Mouse (Mus musculus) midbrain, embryonic 16.5 days (tissue): ENCODE results near the gene Tmem100. TPM values are rescaled to one million over a fixed set of nuclear protein-coding genes. Genes with fewer than 3 reads are reported as not detected.

Source experiments
- ATAC-seq: fragments of 200-750 bp; cut with Nextera tagmentation; 2 replicates; pipeline ENCODE4 v1.8.0; 2017; ENCODE audit warnings: moderate TSS enrichment
- H3K27ac ChIP-seq: fragments of 300-500 bp; sonication (generic); 2 replicates; pipeline ENCODE4 v1.5.1; 2014; ENCODE audit warnings: mild to moderate bottlenecking, low read length, mixed read lengths
- H3K27me3 ChIP-seq: fragments of 300-500 bp; sonication (generic); 2 replicates; pipeline ENCODE4 v1.6.1; 2014; ENCODE audit warnings: low read depth, low read length, mixed read lengths; ENCODE audit not compliant: control insufficient read depth, insufficient read depth
- H3K36me3 ChIP-seq: fragments of 300-500 bp; sonication (generic); 2 replicates; pipeline ENCODE4 v1.6.1; 2014; ENCODE audit warnings: mild to moderate bottlenecking, low read length, moderate library complexity, mixed read lengths; ENCODE audit not compliant: control insufficient read depth, insufficient read depth
- H3K4me1 ChIP-seq: fragments of 300-500 bp; sonication (generic); 2 replicates; pipeline ENCODE4 v1.6.1; 2014; ENCODE audit warnings: mild to moderate bottlenecking, low read length, mixed read lengths; ENCODE audit not compliant: control insufficient read depth, insufficient read depth
- H3K4me2 ChIP-seq: fragments of 300-500 bp; sonication (generic); 2 replicates; pipeline ENCODE4 v1.6.1; 2014; ENCODE audit warnings: mild to moderate bottlenecking, low read length, mixed read lengths
- H3K4me3 ChIP-seq: fragments of 300-500 bp; sonication (generic); 2 replicates; pipeline ENCODE4 v1.5.1; 2014; ENCODE audit warnings: low read depth, mild to moderate bottlenecking, low read length, moderate library complexity, mixed read lengths
- H3K9ac ChIP-seq: fragments of 300-500 bp; sonication (generic); 2 replicates; pipeline ENCODE4 v1.6.1; 2014; ENCODE audit warnings: low read depth, low read length, mixed read lengths
- H3K9me3 ChIP-seq: fragments of 300-500 bp; sonication (generic); replicated peaks from 2 replicates; pipeline ENCODE4 v1.6.1; 2014; ENCODE audit warnings: mild to moderate bottlenecking, low read length, mixed read lengths; ENCODE audit not compliant: control insufficient read depth, poor library complexity, severe bottlenecking
- WGBS: fragments of 180-500 bp; shearing (Covaris S2); extraction: QIAGEN DNeasy Blood & Tissue Kit; methylation state at CpG from one replicate; pipeline ENCODE4 v1.1.7; 2014; 5-methylcytosine and 5-hydroxymethylcytosine counted together
- polyA plus RNA-seq: library from polyadenylated mRNA; unstranded; fragments of >200 nt; fragmentation: Nextera tagmentation; extraction: Ambion mirVana; gene quantifications from 2 replicates; pipeline ENCODE4 v1.2.1, GENCODE M21; 2015

Tmem100 gene
- polyA plus RNA-seq, 1 experiment from 2014 or later, result 12.9 TPM

GRCm38 (mm10) chr11:90003386-90003785, 26.8 kb upstream of the Tmem100 start:
- ATAC-seq, result no peak
- H3K9me3 ChIP-seq, result no peaks in the 10 kb centered on the region
- no peak overlapping the region for H3K4me3 ChIP-seq
- H3K9ac ChIP-seq, result no peak overlapping the region
- H3K4me1 ChIP-seq, result peaks cover 5% of the 10 kb centered on the region; the same call in 1 of the 2 replicates
- no peak overlapping the region for H3K27ac ChIP-seq
- no peaks in the 10 kb centered on the region for H3K36me3 ChIP-seq
- H3K4me2 ChIP-seq, result no peak overlapping the region
- H3K27me3 ChIP-seq, result no peaks in the 10 kb centered on the region
- WGBS, result 93% methylated on average over 4 of the region's 4 CpGs

GRCm38 (mm10) chr11:90006111-90006510, 24.0 kb upstream of the Tmem100 start:
- no peaks in the 10 kb centered on the region for H3K36me3 ChIP-seq
- 82% methylated on average over 4 of the region's 4 CpGs for WGBS
- H3K27ac ChIP-seq, result no peak overlapping the region
- H3K4me2 ChIP-seq, result no peak overlapping the region
- no peak for ATAC-seq
- H3K4me1 ChIP-seq, result peaks cover 5% of the 10 kb centered on the region; the same call in 1 of the 2 replicates
- no peaks in the 10 kb centered on the region for H3K27me3 ChIP-seq
- no peaks in the 10 kb centered on the region for H3K9me3 ChIP-seq
- H3K9ac ChIP-seq, result no peak overlapping the region
- H3K4me3 ChIP-seq, result no peak overlapping the region

- Histone ChIP-seq H3K4me1 (peaks cover 1% of the 10 kb centered on the region; the same call in 1 of the 2 replicates), H3K9ac (no peak overlapping the region), H3K9me3 (no peaks in the 10 kb centered on the region), H3K4me2 (no peak overlapping the region), H3K27me3 (no peaks in the 10 kb centered on the region), H3K36me3 (no peaks in the 10 kb centered on the region), H3K4me3 (no peak overlapping the region), H3K27ac (no peak overlapping the region)
- 36% methylated on average over 7 of the region's 7 CpGs for WGBS
- no peak for ATAC-seq
Observed at GRCm38 (mm10) chr11:90007791-90008531, 22.2 kb upstream of the Tmem100 start.

- H3K9me3 ChIP-seq, result no peaks in the 10 kb centered on the region; the same call in 1 of the 2 replicates
- H3K27me3 ChIP-seq, result no peaks in the 10 kb centered on the region
- no peak overlapping the region for H3K4me2 ChIP-seq
- no peak overlapping the region for H3K9ac ChIP-seq
- H3K27ac ChIP-seq, result no peak overlapping the region
- H3K4me3 ChIP-seq, result no peak overlapping the region
- no peak for ATAC-seq
- 94% methylated on average over 6 of the region's 6 CpGs for WGBS
- no peaks in the 10 kb centered on the region for H3K4me1 ChIP-seq
- H3K36me3 ChIP-seq, result no peaks in the 10 kb centered on the region
Observed at GRCm38 (mm10) chr11:90013657-90014056, 16.5 kb upstream of the Tmem100 start.

- 72% methylated on average over 7 of the region's 7 CpGs for WGBS
- H3K9ac ChIP-seq, result no peak overlapping the region
Observed at GRCm38 (mm10) chr11:90015281-90015680, 14.9 kb upstream of the Tmem100 start.

DNA sequence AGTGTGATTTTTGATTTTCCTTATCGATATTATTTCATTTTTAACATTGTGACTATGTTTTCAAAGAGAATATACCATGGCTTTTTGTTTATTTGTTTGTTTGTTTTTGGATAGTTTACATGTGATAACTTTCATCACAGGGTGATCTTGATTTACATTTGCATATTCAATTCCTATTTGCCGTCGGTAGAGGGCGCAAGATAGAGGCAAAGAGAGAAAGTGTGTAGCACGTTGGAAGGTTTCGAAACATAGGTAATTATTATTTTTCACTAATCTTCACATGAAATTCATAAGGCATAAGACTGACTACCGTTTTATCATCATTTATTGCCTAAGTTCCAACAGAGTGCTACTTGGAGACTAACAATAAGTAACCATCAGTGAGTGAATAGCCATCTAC, 11.0 kb upstream of the Tmem100 start:
- no peaks in the 10 kb centered on the region for H3K4me1 ChIP-seq
- ATAC-seq, result no peak
- 20% methylated on average over 7 of the region's 7 CpGs for WGBS
- H3K9me3 ChIP-seq, result no peaks in the 10 kb centered on the region; the same call in 1 of the 2 replicates
- H3K4me2 ChIP-seq, result no peak overlapping the region
- H3K9ac ChIP-seq, result no peak overlapping the region
- no peaks in the 10 kb centered on the region for H3K36me3 ChIP-seq
- no peak overlapping the region for H3K27ac ChIP-seq
- H3K27me3 ChIP-seq, result no peaks in the 10 kb centered on the region
- H3K4me3 ChIP-seq, result no peak overlapping the region

More at GRCm38 (mm10) chr11:90015281-90015680, 14.9 kb upstream of the Tmem100 start:
- Histone ChIP-seq H3K4me1 (no peaks in the 10 kb centered on the region), H3K27me3 (no peaks in the 10 kb centered on the region), H3K36me3 (no peaks in the 10 kb centered on the region), H3K9me3 (no peaks in the 10 kb centered on the region; the same call in 1 of the 2 replicates), H3K4me2 (no peak overlapping the region), H3K27ac (no peak overlapping the region), H3K4me3 (no peak overlapping the region)
- no peak for ATAC-seq

DNA sequence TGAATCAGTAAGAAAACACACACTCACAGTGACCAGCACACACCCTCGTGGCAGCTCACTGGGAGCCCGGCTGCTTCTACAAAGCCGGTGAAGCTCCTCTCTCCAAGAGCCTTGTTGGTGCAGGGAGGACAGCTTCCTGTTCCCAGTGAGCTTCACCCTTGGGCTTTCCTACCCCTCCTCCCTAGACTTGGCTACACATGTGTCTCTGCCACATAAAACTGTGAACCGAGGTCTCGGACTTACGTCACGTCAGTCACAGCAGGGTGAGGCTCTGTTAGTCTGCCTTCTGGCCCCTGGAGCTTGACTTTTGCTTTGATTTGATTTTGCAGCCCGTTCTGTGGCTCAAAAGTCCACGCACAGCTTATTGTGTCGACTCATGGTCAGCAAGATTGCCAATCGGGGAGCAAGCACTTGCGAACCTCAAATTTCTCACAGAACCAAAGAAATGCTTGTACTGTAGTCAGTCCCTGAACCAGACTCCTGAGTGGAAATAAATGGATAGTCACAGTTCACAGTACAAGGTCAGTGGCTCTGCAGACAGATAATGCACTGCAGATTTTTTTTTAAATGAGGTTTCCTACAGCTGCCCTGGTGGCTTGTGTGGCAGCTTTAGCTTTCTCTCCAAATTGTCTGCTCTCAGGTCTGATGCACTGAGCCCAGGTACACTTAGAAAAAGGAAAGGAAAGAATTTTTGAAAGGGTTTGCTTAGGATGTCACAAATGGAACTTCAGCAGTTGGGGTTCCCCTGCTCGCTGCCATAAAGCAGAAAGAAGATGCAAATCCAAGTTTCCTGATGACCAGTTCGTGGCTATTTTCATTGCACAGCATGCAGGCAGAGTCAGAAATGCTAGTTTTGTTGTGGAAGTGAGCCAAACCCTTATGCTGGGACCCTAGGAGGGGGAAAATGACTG, 4.0 kb upstream of the Tmem100 start:
- no peak overlapping the region for H3K4me2 ChIP-seq
- no peak overlapping the region for H3K4me3 ChIP-seq
- H3K4me1 ChIP-seq, result peaks cover 8% of the 10 kb centered on the region
- WGBS, result 61% methylated on average over 14 of the region's 14 CpGs
- no peak overlapping the region for H3K9ac ChIP-seq
- no peaks in the 10 kb centered on the region for H3K9me3 ChIP-seq
- no peak for ATAC-seq
- H3K27me3 ChIP-seq, result peaks cover 3% of the 10 kb centered on the region; the same call in 1 of the 2 replicates
- H3K27ac ChIP-seq, result no peak overlapping the region
- H3K36me3 ChIP-seq, result no peaks in the 10 kb centered on the region

DNA sequence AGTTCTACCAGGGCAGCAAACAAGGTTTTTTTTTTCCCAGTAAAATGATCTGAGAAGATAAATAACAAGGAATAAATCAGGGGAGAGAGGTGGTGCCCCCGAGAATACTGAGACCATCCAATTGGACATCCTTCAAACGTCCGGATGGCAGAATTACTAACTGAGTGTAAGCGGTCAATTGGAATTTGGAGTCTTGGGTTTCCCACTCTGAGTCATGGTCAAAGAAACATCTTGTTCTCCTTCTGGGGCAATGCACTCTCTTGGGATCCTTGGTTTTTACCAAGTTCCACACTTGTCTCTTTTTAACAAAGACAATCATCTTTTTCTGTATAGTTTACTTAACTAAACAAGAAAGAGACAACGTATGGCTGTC, 3.4 kb upstream of the Tmem100 start:
- Histone ChIP-seq H3K4me1 (peaks cover 9% of the 10 kb centered on the region), H3K9me3 (no peaks in the 10 kb centered on the region), H3K4me3 (no peak overlapping the region), H3K4me2 (no peak overlapping the region), H3K36me3 (no peaks in the 10 kb centered on the region), H3K27ac (no peak overlapping the region), H3K27me3 (peaks cover 9% of the 10 kb centered on the region), H3K9ac (no peak overlapping the region)
- 64% methylated on average over 5 of the region's 5 CpGs for WGBS
- no peak for ATAC-seq

GRCm38 (mm10) chr11:90027216-90027615, 2.9 kb upstream of the Tmem100 start:
- Histone ChIP-seq H3K4me3 (no peak overlapping the region), H3K27ac (no peak overlapping the region), H3K9me3 (no peaks in the 10 kb centered on the region), H3K36me3 (no peaks in the 10 kb centered on the region), H3K4me1 (peaks cover 9% of the 10 kb centered on the region), H3K9ac (no peak overlapping the region), H3K27me3 (peaks cover 12% of the 10 kb centered on the region), H3K4me2 (no peak overlapping the region)
- no peak for ATAC-seq
- 37% methylated on average over 7 of the region's 7 CpGs for WGBS
